Mouse (Mus musculus) liver, embryonic 14.5 days (tissue): ENCODE measurements around the gene Vps50. TPM values are rescaled to one million over a fixed set of nuclear protein-coding genes. Genes with fewer than 3 reads are reported as not detected.

Experiments used
- ATAC-seq: fragments of 200-750 bp; cut with Nextera tagmentation; 2 replicates; pipeline ENCODE4 v1.8.0; 2017; ENCODE audit warnings: moderate number of reproducible peaks, mild to moderate bottlenecking, moderate library complexity; ENCODE audit not compliant: insufficient read depth
- DNase-seq, 3 experiments: peaks; one replicate each; pipeline ENCODE4 v3.0.0-alpha.2; 2012 to 2013; ENCODE audit warnings: low read depth in 3 of 3, low spot score in 3 of 3
- H3K27ac ChIP-seq: fragments of 300-500 bp; sonication (generic); 2 replicates; pipeline ENCODE4 v1.5.1; 2014; ENCODE audit warnings: moderate library complexity, mild to moderate bottlenecking, control low read depth, inconsistent platforms
- H3K27me3 ChIP-seq: fragments of 300-500 bp; sonication (generic); 2 replicates; pipeline ENCODE4 v1.6.1; 2014; ENCODE audit warnings: mild to moderate bottlenecking, low read length, moderate library complexity; ENCODE audit not compliant: control insufficient read depth, insufficient read depth
- H3K36me3 ChIP-seq: fragments of 300-500 bp; sonication (generic); replicated peaks from 2 replicates; pipeline ENCODE4 v1.6.1; 2014; ENCODE audit warnings: low read depth; ENCODE audit not compliant: control insufficient read depth, insufficient read depth
- H3K4me1 ChIP-seq, 2 experiments: fragments of 200-500 bp in 1 of 2; fragments of 300-500 bp in 1 of 2; sonication (generic) in 1 of 2; replicated peaks; 2 replicates each; pipeline ENCODE4 v1.6.1; 2012 to 2014; ENCODE audit warnings: antibody characterized with exemption in 1 of 2, inconsistent platforms in 1 of 2, low read length in 1 of 2; ENCODE audit not compliant: control insufficient read depth in 2 of 2, insufficient read depth in 2 of 2
- H3K4me2 ChIP-seq: fragments of 300-500 bp; sonication (generic); 2 replicates; pipeline ENCODE4 v1.6.1; 2014; ENCODE audit warnings: low read depth, mild to moderate bottlenecking, control low read depth, moderate library complexity
- H3K4me3 ChIP-seq, 2 experiments: fragments of 200-500 bp in 1 of 2; fragments of 300-500 bp in 1 of 2; sonication (generic) in 1 of 2; 2 replicates each; pipeline ENCODE4 v1.5.1; 2012 to 2014; ENCODE audit warnings: low read depth in 2 of 2, low read length in 2 of 2, mild to moderate bottlenecking in 2 of 2, control low read depth in 1 of 2, inconsistent platforms in 1 of 2, moderate library complexity in 1 of 2; ENCODE audit not compliant: insufficient read depth in 1 of 2
- H3K9ac ChIP-seq: fragments of 300-500 bp; sonication (generic); replicated peaks from 2 replicates; pipeline ENCODE4 v1.6.1; 2014; ENCODE audit warnings: mild to moderate bottlenecking, control low read depth, moderate library complexity
- H3K9me3 ChIP-seq: fragments of 300-500 bp; sonication (generic); 2 replicates; pipeline ENCODE4 v1.6.1; 2016; ENCODE audit warnings: low read length, mixed read lengths; ENCODE audit not compliant: control insufficient read depth
- CTCF ChIP-seq: IDR thresholded peaks from 2 replicates; pipeline ENCODE4 v1.5.1; 2016; ENCODE audit warnings: antibody characterized with exemption, low read depth, control low read depth
- EP300 ChIP-seq: IDR thresholded peaks from 2 replicates; pipeline ENCODE4 v1.6.1; 2016; ENCODE audit warnings: antibody characterized with exemption, low read depth
- WGBS: fragments of 180-500 bp; shearing (Covaris S2); extraction: QIAGEN DNeasy Blood & Tissue Kit; methylation state at CpG from one replicate; pipeline ENCODE4 v1.1.7; 2014; ENCODE audit not compliant: insufficient replicate concordance; 5-methylcytosine and 5-hydroxymethylcytosine counted together
- polyA plus RNA-seq, 2 experiments: library from polyadenylated mRNA; depleted of rRNA in 1 of 2; stranded (reverse) in 1 of 2; unstranded in 1 of 2; fragments of >200 nt; fragmentation: Nextera tagmentation in 1 of 2; extraction: Ambion mirVana in 1 of 2; gene quantifications; 2 replicates each; pipeline versions ENCODE4 v1.2.1 to v1.2.3; 2012 to 2014

Vps50 gene
- polyA plus RNA-seq, 2 experiments, result 4.4 to 10.7 TPM

- TF ChIP-seq EP300, result no peak
- Histone ChIP-seq H3K9ac (no peak overlapping the region), H3K27me3 (no peaks in the 10 kb centered on the region), H3K27ac (no peak overlapping the region), H3K36me3 (no peaks in the 10 kb centered on the region), H3K9me3 (no peaks in the 10 kb centered on the region), H3K4me2 (no peak overlapping the region), H3K4me3 (no peak overlapping the region), H3K4me1 (no peaks in the 10 kb centered on the region)
- DNase-seq (no peak), ATAC-seq (no peak)
- 34% methylated on average over 1 of the region's 1 CpGs for WGBS
Observed at GRCm38 (mm10) chr6:3468627-3469026, 29.6 kb upstream of the Vps50 start.

- Histone ChIP-seq H3K27me3 (no peaks in the 10 kb centered on the region), H3K36me3 (no peaks in the 10 kb centered on the region), H3K4me1 (no peaks in the 10 kb centered on the region), H3K4me2 (no peak overlapping the region), H3K27ac (no peak overlapping the region), H3K4me3 (no peak overlapping the region), H3K9me3 (no peaks in the 10 kb centered on the region), H3K9ac (no peak overlapping the region)
- TF ChIP-seq EP300 (no peak), CTCF (no peak)
- ATAC-seq, result no peak
- no peak for DNase-seq
- WGBS, result 46% methylated on average over 2 of the region's 2 CpGs
Observed at GRCm38 (mm10) chr6:3470706-3471105, 27.5 kb upstream of the Vps50 start.

GRCm38 (mm10) chr6:3476299-3476698, 21.9 kb upstream of the Vps50 start:
- Histone ChIP-seq H3K4me2 (no peak overlapping the region), H3K4me1 (no peaks in the 10 kb centered on the region), H3K9ac (no peak overlapping the region), H3K4me3 (no peak overlapping the region), H3K9me3 (no peaks in the 10 kb centered on the region), H3K27me3 (no peaks in the 10 kb centered on the region), H3K27ac (no peak overlapping the region), H3K36me3 (no peaks in the 10 kb centered on the region)
- TF ChIP-seq EP300, result no peak
- TF ChIP-seq CTCF, result no peak
- no peak for ATAC-seq
- WGBS, result 47% methylated on average over 2 of the region's 2 CpGs
- DNase-seq, result no peak

DNA sequence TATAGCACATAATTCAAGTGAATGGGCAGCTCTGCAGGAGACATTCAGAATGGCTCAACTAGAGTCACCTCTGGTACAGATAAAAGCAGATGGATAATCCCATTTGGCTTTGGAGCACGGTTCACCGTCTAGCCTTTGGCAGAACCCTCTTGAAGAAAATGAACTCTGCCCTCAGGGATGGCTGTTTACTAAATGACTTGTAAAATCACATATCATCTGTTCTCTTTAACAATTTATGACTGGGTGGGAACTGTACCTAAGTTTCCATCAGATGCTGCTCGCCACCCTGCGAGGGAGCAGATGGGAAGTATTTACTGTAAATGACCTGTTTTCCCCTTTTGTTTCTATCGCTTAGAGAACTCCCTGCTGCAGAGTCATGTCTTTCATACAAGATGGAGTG, 18.3 kb upstream of the Vps50 start:
- WGBS, result 63% methylated on average over 5 of the region's 5 CpGs
- H3K27me3 ChIP-seq, result no peaks in the 10 kb centered on the region

GRCm38 (mm10) chr6:3481705-3482104, 16.5 kb upstream of the Vps50 start:
- no peaks in the 10 kb centered on the region for H3K9me3 ChIP-seq
- TF ChIP-seq CTCF (no peak), EP300 (no peak)
- H3K4me2 ChIP-seq, result no peak overlapping the region
- 42% methylated on average over 3 of the region's 3 CpGs for WGBS
- H3K9ac ChIP-seq, result no peak overlapping the region
- H3K27me3 ChIP-seq, result no peaks in the 10 kb centered on the region
- ATAC-seq (no peak), DNase-seq (no peak)
- no peaks in the 10 kb centered on the region for H3K4me1 ChIP-seq
- H3K27ac ChIP-seq, result no peak overlapping the region
- H3K4me3 ChIP-seq, result no peak overlapping the region
- H3K36me3 ChIP-seq, result no peaks in the 10 kb centered on the region

More for the DNA sequence above, 18.3 kb upstream of the Vps50 start:
- no peaks in the 10 kb centered on the region for H3K9me3 ChIP-seq
- H3K9ac ChIP-seq, result no peak overlapping the region
- no peak overlapping the region for H3K4me2 ChIP-seq
- H3K4me1 ChIP-seq, result no peaks in the 10 kb centered on the region
- ATAC-seq (no peak), DNase-seq (no peak)
- no peak overlapping the region for H3K4me3 ChIP-seq
- H3K36me3 ChIP-seq, result no peaks in the 10 kb centered on the region
- TF ChIP-seq EP300 (no peak), CTCF (no peak)
- H3K27ac ChIP-seq, result no peak overlapping the region
